Mouse (Mus musculus): ENCODE results near the gene Nkrf.
"Not testable (repeated sequence)": the region's sequence is repeated elsewhere in the genome, so short reads cannot be mapped to it uniquely, and the experiment has no call there.

Nkrf gene
- long read RNA-seq, experiment 1 = 0 reads
- long read RNA-seq, experiment 2, partial matches to known transcripts = 0 of 1 reads
- long read RNA-seq, experiment 2, other reads (novel, unspliced or antisense) = 0 of 1 reads

DNA sequence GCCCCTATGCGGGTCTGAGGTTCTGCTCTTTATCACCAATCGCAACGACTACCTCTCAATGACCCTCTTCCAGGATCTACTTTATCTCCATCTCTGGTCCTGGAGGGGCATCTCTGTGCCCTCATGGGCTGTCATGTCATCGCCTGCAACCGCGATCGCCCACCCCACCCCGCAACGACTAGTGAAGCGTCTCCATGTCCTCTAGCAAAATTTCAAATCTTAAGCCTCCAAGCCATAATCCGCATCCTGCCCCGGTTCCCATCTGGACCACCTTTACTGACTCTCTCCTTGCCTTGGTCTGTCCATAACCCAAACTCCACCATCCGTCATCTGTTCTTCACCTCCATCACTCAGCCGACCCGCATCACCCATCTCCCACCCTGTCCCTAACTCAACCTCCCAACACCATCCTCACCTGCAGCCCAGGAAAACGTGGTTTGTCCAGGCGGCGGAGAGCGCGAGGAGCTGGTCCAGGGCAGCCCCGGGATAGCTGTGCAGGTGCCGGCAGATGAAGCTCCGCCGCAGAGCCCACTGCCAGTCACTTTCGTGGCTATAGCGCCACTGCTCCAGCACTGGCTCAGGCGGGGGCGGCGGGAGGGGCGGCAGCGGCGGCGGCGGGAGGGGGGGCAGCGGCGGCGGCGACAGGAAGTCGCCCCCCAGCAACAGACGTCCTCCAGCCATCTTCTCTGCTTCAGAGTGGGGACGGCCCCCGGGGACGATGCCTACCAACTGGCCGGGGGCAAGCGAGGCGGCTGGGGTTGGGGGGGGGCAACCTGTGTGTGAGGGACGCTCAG is at the start of gene Nkrf:
Nkrf (minus strand) TSS at position 579 of the 794 bp plus-strand sequence.
- intact Hi-C loops (cut with DNase I) = no loop called here

DNA sequence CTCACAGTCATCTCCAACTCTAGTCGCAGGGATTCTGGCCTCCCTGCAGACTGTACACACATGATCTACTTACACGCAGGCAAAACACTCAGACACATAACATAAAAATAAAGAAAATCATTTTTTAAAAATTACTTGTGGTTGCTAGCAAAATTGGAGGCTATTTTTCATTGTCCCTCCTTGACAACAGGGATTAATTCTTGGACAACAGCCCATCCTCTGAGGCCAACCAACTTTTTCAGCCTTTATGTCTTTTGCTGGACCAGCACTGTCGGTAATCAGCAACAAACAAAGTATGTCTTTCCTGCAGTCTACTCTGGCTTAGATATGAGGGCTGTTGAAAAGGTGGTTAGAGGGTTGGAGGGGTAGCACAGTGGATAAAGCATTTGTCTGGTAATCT is 38.4 kb upstream of the Nkrf start:
- intact Hi-C loops (cut with DNase I) = no loop called here

DNA sequence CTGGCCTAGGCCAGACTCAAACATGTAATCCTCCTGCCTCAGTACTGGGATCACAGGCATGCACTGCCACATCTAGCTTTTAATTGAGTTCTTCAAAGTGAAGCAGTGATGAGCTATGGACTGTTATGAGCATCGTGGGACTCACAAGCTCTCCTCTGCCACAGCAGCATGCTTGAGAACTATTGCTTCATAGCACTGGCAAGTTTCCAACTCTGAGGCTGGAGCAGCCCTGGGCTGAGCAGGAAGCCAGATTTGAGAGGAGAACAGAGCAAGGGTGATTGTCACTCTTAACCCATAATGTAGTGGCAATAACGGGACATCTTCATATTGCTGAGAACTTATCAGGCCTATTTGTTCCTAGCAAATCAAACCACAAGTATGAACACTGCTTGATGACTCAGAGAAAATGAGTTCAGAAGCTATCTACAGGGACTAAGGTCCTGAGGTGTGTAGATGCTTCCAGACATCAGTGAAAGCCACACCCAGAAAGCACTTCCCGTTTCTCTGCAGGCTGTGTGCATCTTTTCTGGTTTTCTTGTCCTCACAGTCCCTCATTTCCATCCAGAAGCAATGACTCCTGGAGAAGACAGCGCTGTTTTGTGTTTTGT is 37.2 kb upstream of the Nkrf start:
- intact Hi-C loops (cut with DNase I) = loop anchor here (5.0 kb wide), 1 partner anchor 42 kb away; no protein-coding TSS in a partner anchor

DNA sequence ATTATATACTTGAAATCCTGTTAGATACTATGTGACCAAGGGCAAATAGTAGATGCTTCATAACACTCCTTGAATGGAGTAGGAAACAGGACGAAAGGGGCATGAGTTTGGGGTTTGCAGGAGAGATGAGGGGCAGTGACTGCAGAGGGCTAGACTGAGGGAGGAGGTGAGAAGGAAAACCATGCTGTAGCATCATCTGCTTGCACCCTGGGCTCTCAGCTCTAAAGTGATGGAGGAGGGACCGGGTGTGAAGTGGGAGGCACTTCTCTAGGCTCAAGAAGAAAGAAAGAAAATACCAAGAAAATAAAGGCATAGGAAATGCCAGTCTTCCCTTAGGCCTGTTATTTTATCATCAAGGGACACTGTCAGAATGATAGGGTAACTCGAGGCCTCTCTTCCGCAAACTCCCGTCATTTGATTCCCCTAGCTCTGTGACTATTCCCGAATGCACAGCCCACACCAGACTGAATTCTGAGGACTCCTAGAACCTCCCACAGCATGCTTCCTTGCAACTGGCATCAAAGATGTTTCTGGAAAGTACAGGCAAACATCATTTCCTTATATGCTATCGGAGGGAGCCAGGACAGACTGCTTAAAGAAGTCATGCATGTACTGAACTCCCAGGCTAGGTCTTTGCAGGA is 32.7 kb upstream of the Nkrf start:
- intact Hi-C loops (cut with DNase I) = loop anchor here (5.0 kb wide), 1 partner anchor 47 kb away; no protein-coding TSS in a partner anchor

DNA sequence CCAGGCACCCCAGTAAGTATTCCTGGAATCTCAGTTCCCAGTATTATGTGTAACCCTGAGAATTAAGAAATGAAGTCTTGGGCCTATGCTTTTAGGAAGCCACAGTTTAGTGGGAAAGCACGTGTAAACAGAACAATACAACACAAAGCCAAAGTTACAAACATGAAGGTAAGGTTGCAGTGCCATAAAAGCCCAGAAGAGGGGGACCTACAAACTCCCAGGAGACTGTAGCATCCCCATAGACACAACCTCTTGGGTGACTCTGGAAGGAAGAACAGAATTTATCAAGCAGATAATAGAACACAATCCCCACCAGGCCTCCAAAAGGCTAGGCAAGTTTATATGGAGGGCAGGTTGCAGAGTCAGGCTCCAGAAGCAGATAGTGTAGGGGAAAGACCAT is 27.9 kb upstream of the Nkrf start:
- intact Hi-C loops (cut with DNase I) = loop anchor here (2.0 kb wide), 1 partner anchor 92 kb away; no protein-coding TSS in a partner anchor

DNA sequence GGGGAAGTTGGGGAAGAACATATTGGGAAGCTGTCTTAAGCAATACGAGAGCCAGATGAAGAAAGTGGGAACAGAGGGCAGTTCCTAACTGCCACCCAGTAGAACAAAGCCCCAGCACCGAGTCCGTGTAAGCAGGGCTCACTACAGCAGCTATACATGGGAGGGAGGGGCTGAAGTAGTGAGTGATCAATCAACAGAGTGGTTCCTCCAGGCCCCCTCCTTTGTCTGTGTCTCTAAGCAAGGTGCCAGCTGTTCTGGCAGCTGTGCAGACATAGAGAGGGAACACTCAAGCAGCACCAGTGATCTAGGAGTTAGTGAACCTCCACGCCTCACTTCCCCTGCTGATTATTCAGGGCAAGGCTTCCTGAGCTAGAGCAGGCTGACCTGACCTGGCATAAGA is 27.0 kb upstream of the Nkrf start:
- intact Hi-C loops (cut with DNase I) = loop anchor here (2.0 kb wide), 1 partner anchor 93 kb away; no protein-coding TSS in a partner anchor

DNA sequence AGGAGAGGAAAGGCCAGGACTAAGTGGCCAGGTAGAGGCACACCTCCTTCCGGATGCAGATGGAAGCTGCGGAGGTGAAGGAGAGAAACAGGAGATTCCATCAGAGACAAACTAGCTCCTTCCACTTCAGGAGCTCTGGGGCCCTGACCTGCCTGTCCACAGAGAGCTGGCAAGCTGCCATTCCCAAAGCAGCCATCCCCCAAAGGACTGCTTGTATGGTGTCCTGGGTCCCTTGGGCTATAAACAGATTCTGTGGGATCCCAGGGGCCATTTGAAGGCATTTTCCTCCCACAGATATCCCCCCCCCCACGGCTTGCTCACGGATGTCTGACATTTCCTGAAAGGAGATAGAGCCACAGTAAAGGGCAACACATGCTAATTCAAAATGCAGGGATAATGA is 26.1 kb upstream of the Nkrf start:
- intact Hi-C loops (cut with DNase I) = no loop called here

DNA sequence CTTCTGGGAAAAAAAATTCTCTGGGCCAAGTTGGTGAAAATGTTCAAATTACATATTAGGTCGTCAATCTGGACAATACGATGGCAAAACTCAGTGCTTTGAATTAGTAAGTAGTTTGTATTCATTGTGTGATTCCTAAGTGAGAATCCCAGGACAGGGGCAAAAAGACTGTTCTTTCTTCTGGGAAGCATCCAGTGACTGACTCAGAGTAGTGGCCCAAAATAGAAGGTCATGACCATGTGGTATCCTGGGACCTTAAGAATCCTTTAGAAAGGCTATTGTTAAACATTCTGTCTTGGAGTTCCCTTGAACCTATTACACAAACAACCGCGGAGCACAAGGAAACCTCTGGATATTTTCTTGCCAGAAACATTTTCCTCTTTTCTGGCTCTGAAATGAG is 18.6 kb upstream of the Nkrf start:
- intact Hi-C loops (cut with DNase I) = no loop called here

DNA sequence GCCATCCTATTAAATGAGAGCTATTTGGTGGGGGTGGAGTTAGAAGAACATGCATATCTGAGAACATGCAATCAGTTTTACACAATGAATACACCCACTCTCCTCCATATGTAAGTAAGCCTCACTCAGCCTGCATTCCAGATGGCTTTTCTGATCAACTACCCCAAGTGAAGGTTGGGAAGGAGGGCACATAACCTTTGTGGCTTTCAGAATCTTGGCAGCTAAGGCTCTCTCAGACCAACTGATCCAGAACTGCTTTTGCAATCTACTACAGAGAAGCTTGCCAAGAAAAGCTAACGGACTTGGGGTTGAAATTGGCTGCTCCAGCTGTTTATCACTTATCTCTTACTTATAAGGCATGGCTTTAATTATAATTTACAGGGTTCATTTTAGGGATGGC is 15.1 kb upstream of the Nkrf start:
- intact Hi-C loops (cut with DNase I) = no loop called here

DNA sequence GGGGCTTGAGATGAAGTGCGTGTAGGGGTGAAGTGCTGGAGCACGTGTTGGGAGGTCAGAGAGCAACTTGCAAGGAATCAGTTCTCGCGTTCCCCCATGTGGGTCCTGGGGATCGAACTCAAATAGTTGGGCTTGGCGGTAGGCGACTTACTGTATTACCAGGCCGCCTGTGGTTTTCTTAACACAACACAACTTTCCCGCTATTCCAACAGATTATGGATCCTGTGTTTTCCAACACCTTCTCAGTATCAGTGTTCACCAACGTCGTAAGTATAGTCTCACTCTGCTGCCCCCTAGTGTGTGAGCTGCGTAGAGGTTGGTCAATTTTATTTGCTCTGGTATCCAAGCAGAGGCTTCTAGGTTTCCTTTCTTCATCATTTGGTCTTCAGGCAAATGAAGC is 8.6 kb upstream of the Nkrf start:
- intact Hi-C loops (cut with DNase I) = loop anchor here (5.0 kb wide), 1 partner anchor 79 kb away; no protein-coding TSS in a partner anchor

DNA sequence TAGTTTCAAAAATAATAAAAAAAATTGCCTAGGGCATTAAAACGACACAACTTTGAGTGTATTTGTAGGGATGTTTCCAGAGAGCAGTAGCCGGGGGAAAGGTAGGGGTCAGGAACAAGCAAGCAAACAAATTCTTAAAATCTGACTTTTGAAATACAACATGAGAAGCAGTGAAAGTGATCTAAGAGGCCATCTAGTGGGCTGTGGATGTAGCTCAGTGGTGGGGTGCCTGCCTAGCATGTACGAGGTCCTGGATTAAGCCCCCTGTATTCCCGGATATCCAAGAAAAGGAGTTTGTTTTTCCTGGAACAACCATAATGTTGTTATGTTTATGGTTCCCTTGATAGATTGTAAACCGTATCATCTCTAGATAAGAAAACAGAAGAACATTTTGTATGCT is 3.8 kb upstream of the Nkrf start:
- intact Hi-C loops (cut with DNase I) = no loop called here

DNA sequence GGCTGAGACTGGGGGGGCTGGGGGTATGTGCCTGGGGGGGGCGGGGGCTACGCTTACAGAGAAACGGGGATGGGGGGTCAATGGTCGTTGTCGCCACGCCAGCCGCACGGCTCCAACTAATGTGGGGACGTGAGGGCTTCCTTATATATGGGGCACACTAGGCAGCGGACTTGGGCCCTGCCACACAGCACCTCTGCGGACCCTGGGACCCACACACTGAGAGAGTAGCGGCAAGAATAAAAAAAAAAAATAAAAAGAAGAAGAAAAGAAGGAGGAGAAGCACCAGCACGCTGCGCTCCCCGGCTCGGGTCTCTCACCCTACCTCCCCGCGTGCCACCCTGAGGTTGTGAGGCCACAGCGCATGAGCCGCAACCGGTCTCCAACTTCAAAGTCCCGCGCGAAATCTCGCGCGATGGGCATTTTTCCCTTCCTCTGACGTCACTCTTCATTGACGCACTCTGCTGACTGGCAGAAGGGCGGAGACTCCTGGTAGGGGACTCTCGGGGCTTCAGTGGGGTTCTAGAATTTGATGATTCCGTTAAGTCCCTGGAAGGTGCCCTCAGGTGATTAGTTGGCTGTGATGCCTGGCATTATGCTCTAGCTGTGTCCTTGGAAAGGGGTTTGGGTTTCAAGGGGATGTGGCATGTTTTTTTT is 543 bp upstream of the Nkrf start:
- intact Hi-C loops (cut with DNase I) = no loop called here

DNA sequence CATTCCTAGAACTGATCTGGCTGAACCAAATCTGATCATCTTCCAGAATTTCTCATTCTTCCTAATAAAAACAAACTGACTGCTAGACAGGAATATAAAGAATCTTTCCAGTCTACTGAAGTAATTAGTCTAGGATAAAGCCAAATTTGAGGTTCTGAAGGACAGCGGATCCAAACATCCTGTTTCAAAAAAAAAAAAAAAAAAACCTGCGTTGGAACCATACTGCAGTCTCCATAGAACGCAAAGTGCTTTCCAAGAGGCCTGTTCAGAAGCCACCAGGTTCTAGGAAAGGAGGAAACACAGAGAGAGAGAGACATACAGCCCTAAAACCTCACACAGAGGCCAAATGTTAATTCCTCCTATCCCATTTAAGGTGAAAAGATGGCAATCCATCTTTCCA is 1.0 kb downstream of the Nkrf start:
- intact Hi-C loops (cut with DNase I) = no loop called here

DNA sequence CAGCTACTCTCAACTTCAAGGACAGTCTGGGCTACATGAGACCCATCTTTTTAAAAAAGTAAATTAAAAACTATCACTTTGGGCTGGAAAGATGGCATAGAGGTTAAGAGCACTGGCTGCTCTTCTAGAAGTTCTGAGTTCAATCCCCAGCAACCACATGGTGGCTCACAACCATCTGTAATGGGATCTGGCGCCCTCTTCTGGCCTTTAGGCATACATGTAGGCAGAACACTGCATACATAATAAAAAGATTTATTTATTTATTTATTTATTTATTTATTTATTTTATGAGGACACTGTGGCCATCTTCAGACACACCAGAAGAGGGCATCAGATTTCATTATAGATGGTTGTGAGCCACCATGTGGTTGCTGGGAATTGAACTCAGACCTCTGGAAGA is 3.8 kb downstream of the Nkrf start:
- intact Hi-C loops (cut with DNase I) = not testable (repeated sequence)

DNA sequence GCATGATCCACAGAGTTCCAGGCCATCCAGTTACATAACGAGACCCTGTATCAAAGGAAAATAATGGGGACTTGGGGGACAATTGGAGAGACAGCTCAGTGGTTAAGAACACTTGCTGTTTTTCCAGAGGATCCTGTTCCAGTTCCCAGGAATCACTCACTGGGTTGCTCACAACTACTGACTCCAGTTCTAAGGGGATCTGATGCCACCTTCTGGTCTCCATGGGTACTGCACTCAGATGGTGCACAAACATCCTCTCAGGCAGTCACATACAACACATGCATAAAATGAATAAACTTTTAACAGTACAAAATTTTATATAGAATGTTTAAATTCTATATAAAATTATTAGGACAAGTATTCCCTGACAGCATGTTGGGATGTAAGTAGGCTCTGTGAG is 18.0 kb downstream of the Nkrf start:
- intact Hi-C loops (cut with DNase I) = no loop called here

DNA sequence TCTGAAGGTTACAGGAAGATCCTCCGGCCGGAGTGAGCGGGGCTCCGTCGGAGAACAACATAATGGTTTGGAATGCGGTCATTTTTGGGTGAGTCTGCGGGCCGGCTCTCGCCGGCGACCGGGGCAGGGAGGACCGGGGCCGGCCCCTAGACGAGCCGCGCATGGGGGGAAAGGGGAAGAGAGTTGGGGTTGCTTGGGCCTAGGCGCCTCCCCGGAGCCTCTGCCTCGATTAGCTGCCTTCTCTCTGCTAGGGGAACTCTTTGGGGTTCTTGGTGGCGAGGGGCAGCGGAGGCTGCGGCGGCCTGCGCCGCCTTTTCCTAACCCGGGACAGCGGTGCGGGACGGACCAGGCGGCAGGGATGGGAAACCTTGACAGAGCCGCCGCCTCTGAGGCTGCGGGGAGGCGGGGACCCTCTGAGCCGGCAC is 28.0 kb downstream of the Nkrf start:
- intact Hi-C loops (cut with DNase I) = no loop called here

DNA sequence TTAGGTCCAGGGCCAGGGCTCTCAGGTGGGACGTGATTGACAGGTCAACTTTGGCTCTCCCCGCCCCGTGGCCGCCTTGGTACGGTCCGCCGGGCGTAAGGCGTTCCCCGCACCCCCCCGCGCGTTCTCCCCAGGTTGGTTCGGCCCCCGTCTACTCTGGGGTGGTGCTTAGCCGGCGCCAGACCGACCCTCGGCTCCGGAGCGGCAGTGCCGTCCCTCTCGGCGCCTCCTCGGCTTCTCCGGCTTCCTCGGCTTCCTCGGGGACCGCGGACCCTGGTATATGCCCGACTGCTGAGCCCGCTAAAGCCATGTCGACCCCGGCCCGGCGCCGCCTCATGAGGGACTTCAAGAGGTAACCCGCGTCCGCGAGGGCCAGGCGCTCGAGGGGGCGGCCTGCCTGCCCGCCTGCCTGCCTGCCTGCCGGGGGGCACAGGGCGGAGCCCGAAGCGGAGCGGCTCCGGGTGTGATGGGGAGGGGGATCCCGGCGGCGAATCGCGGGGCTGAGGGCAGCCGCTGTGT is 28.5 kb downstream of the Nkrf start:
- intact Hi-C loops (cut with DNase I) = no loop called here

DNA sequence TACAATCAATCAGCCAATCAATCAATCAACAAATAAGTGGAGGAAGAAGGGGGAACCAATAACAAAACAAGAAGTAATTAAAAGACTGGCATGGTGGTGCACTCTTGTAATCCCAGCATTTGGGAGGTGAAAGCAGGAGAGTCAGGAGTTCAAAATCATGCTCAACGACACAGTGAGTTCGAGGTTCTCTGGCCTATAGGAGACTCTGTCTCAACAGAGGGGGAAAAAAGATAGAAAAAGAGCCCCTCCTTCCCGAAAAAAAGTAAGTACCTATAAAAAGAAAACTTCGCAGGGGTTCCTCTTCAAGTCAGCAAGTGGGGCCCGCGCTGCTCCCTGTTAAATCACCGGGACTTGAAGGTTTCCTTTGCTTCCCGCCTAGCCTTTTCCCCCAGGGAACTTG is 28.9 kb downstream of the Nkrf start, which contains the start of the genes Ube2a and C330007P06Rik:
Ube2a (plus strand) TSS at position 136 of the 400 bp plus-strand sequence.
C330007P06Rik (minus strand) TSS at position 347 of the 400 bp plus-strand sequence.
- intact Hi-C loops (cut with DNase I) = no loop called here

DNA sequence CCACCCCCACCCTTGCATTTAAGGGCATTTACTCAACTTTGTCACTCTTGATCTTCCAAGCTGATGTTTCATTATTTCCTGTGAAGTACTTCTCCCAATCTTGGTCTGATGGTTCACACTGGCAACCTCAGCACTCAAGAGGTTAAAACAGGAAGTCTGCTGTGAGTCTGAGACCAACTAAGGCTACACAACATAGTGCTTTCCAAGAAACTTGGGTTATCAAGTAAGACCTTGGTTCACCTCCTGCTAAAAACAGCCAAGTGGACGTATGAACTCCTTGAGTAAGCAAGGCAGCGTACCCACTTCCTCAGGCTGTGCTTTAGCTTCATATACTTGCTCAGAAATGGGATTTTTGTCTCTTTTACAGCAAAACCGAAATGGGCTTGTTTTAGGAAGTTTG is 32.3 kb downstream of the Nkrf start:
- intact Hi-C loops (cut with DNase I) = no loop called here

DNA sequence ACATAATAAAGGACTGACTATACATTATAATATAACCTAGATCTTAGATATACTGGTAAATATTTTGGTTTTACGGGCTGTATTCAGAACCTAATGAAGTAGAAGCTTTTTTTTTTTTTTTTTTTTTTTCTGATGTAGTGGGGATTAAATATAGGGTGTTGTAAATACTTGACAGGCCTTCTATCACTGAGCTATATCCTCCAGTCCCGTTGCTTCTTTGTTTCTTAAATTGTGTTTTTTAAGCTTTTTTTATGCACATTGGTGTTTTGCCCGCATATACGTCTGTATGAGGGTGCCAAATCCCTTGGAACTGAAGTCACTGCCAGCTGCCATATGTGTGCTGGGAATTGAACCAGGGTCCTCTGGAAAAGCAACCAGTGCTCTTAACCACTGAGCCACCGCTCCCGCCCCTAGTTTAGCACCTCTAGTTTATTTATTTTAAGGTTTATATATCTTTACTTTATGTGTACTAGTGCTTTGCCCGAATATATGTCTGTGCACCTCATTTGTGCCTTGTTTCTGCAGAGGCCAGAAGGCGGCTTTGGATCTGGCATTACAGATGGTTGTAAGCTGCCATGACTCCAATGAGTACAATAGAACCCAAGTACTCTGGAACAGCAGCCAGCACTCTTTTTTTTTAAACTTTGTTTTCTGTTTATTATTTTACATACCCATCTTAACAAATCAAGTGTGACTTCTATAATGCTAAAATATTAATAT is 37.9 kb downstream of the Nkrf start:
- intact Hi-C loops (cut with DNase I) = no loop called here
